Mouse (Mus musculus) adrenal gland, postnatal 0 days (tissue): ENCODE results near the gene Dapk3. TPM values are rescaled to one million over a fixed set of nuclear protein-coding genes. Genes with fewer than 3 reads are reported as not detected.

Experiments used
- polyA plus RNA-seq: library from polyadenylated mRNA; unstranded; fragments of >200 nt; fragmentation: Nextera tagmentation; extraction: Ambion mirVana; gene quantifications from 2 replicates; pipeline ENCODE4 v1.2.1, GENCODE M21; 2015

The Dapk3 gene
- 45.5 and 58.7 TPM in 2 replicates for polyA plus RNA-seq

GRCm38 (mm10) chr10:81182336-81183333, at the start of gene Dapk3:
TSS of gene Dapk3 (plus strand) at chr10:81183005.

GRCm38 (mm10) chr10:81134966-81135681, 47.7 kb upstream of the Dapk3 start, which contains the start of gene Zbtb7a:
TSS of gene Zbtb7a (plus strand) at chr10:81135220.

GRCm38 (mm10) chr10:81167200-81168086, 15.4 kb upstream of the Dapk3 start, which contains the start of gene Pias4:
TSS of gene Pias4 (minus strand) at chr10:81167923.

GRCm38 (mm10) chr10:81176466-81177271, 6.1 kb upstream of the Dapk3 start, which contains the start of gene Eef2:
TSS of gene Eef2 (plus strand) at chr10:81176631.

GRCm38 (mm10) chr10:81183805-81184204, 1.0 kb downstream of the Dapk3 start, which contains the start of gene 4930442H23Rik:
TSS of gene 4930442H23Rik (minus strand) at chr10:81183849.

GRCm38 (mm10) chr10:81201807-81202758, 19.3 kb downstream of the Dapk3 start, which contains the start of gene Nmrk2:
TSS of gene Nmrk2 (minus strand) at chr10:81202051.

GRCm38 (mm10) chr10:81230438-81231332, 47.9 kb downstream of the Dapk3 start, which contains the start of gene Atcay:
TSS of gene Atcay (minus strand) at chr10:81230833.

GRCm38 (mm10) chr10:81232580-81233225, 49.9 kb downstream of the Dapk3 start, which contains the start of gene Zfr2:
TSS of gene Zfr2 (plus strand) at chr10:81233155.

Other genes with a start within 250 kb of the Dapk3 start
- 2.3 and 3.8 TPM in 2 replicates for gene Gng7, start 168.1 kb upstream of the Dapk3 start, polyA plus RNA-seq
- gene Diras1, start 157.3 kb upstream of the Dapk3 start, polyA plus RNA-seq: 1.9 and 4.9 TPM in 2 replicates
- 18.7 and 24.7 TPM in 2 replicates for gene Slc39a3, start 145.6 kb upstream of the Dapk3 start, polyA plus RNA-seq
- 110 and 143 TPM in 2 replicates for gene Sgta, start 122.8 kb upstream of the Dapk3 start, polyA plus RNA-seq
- gene Thop1, start 113.0 kb upstream of the Dapk3 start, polyA plus RNA-seq: 22.1 and 33.3 TPM in 2 replicates
- gene Creb3l3, start 84.1 kb upstream of the Dapk3 start, polyA plus RNA-seq: 6.4 and 8.8 TPM in 2 replicates
- gene Map2k2, start 77.1 kb upstream of the Dapk3 start, polyA plus RNA-seq: 101 and 150 TPM in 2 replicates
- gene Zbtb7a, start 47.8 kb upstream of the Dapk3 start, polyA plus RNA-seq: 38.3 and 48.5 TPM in 2 replicates
- gene Pias4, start 15.1 kb upstream of the Dapk3 start, polyA plus RNA-seq: 15.5 and 24.7 TPM in 2 replicates
- gene Eef2, start 6.4 kb upstream of the Dapk3 start, polyA plus RNA-seq: 323 and 361 TPM in 2 replicates
- gene 4930442H23Rik, start 844 bp downstream of the Dapk3 start, polyA plus RNA-seq: 0.16 TPM in 1 of 2 replicates, not detected in the other
- gene Nmrk2, start 19.0 kb downstream of the Dapk3 start, polyA plus RNA-seq: 0.13 TPM in 1 of 2 replicates, not detected in the other
- 2.4 and 8.1 TPM in 2 replicates for gene Atcay, start 47.8 kb downstream of the Dapk3 start, polyA plus RNA-seq
- gene Zfr2, start 50.1 kb downstream of the Dapk3 start, polyA plus RNA-seq: 5.5 and 7.2 TPM in 2 replicates
- 1.5 and 1.8 TPM in 2 replicates for gene Matk, start 69.9 kb downstream of the Dapk3 start, polyA plus RNA-seq
- gene Mrpl54, start 83.9 kb downstream of the Dapk3 start, polyA plus RNA-seq: 257 and 299 TPM in 2 replicates
- 29.0 and 34.3 TPM in 2 replicates for gene Apba3, start 84.0 kb downstream of the Dapk3 start, polyA plus RNA-seq
- 0.76 and 1.2 TPM in 2 replicates for gene Tjp3, start 108.6 kb downstream of the Dapk3 start, polyA plus RNA-seq
- 29.5 and 37.8 TPM in 2 replicates for gene Pip5k1c, start 110.0 kb downstream of the Dapk3 start, polyA plus RNA-seq
- 17.8 and 25.6 TPM in 2 replicates for gene Cactin, start 138.1 kb downstream of the Dapk3 start, polyA plus RNA-seq
- 28.4 and 31.0 TPM in 2 replicates for gene Tbxa2r, start 145.7 kb downstream of the Dapk3 start, polyA plus RNA-seq
- 0.11 and 0.12 TPM in 2 replicates for gene Gipc3, start 160.3 kb downstream of the Dapk3 start, polyA plus RNA-seq
- gene Hmg20b, start 167.5 kb downstream of the Dapk3 start, polyA plus RNA-seq: 59.6 and 78.9 TPM in 2 replicates
- gene Mfsd12, start 174.5 kb downstream of the Dapk3 start, polyA plus RNA-seq: 8.9 and 10.3 TPM in 2 replicates
- gene 4930404N11Rik, start 182.8 kb downstream of the Dapk3 start, polyA plus RNA-seq: 0.95 and 2.1 TPM in 2 replicates
- gene Fzr1, start 195.5 kb downstream of the Dapk3 start, polyA plus RNA-seq: 42.1 and 63.2 TPM in 2 replicates
- 62.7 and 76.5 TPM in 2 replicates for gene Dohh, start 201.4 kb downstream of the Dapk3 start, polyA plus RNA-seq
- 1.4 and 3.0 TPM in 2 replicates for gene Gm48551, start 201.5 kb downstream of the Dapk3 start, polyA plus RNA-seq
- gene Gm48552, start 206.0 kb downstream of the Dapk3 start, polyA plus RNA-seq: 0.77 and 1.2 TPM in 2 replicates
- gene Smim24, start 210.0 kb downstream of the Dapk3 start, polyA plus RNA-seq: 3.3 and 8.2 TPM in 2 replicates